Mouse (Mus musculus): ENCODE data around the gene Gid4. TPM values are rescaled to one million over a fixed set of nuclear protein-coding genes. Genes with fewer than 3 reads are reported as not detected.
A peak's percentile ranks its signal among the peaks of the same experiment; 100 is the strongest.

Gid4 gene
- polyA plus RNA-seq, 1 experiment from 2014 or later: 22.2 TPM

DNA sequence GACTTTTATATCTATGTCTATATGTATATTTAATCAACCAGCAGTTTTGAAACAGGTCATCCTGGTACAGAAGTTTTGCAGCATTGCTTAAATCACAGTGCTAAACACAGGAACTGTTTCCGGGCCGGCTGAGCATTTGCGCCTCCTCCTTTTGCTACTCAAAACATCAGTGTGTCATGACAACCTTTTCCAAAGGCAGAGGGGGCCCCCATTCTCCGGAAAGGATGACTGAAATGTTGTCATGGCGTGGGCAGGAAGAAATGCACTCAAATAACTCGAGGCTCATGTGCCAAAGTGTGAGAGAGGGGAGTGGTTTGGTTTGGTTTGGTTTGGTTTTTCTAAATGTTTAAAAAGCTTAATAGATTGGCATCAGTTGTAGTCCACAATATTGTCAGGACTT, 26.0 kb downstream of the Gid4 start:
- 89% methylated on average over 6 of the region's 6 CpGs for WGBS
- no peak overlapping the region for H3K4me3 ChIP-seq (ENCODE audit: low read length)
- ATAC-seq: no peak
- H3K36me3 ChIP-seq (ENCODE audit: control insufficient read depth, insufficient read depth, low read length): peaks cover 18% of the 10 kb centered on the region
- H3K27ac ChIP-seq (ENCODE audit: low read depth, low read length): no peak overlapping the region
- no peaks in the 10 kb centered on the region for H3K4me1 ChIP-seq (ENCODE audit: control insufficient read depth, insufficient read depth, low read depth, low read length)
- no peaks in the 10 kb centered on the region for H3K27me3 ChIP-seq (replicated peaks; ENCODE audit: control insufficient read depth, insufficient read depth, low read length)
- H3K4me2 ChIP-seq (ENCODE audit: low read length): no peak overlapping the region
- no peaks in the 10 kb centered on the region for H3K9me3 ChIP-seq (ENCODE audit: control insufficient read depth, low read length)
- H3K9ac ChIP-seq (ENCODE audit: low read depth, low read length): no peak overlapping the region

DNA sequence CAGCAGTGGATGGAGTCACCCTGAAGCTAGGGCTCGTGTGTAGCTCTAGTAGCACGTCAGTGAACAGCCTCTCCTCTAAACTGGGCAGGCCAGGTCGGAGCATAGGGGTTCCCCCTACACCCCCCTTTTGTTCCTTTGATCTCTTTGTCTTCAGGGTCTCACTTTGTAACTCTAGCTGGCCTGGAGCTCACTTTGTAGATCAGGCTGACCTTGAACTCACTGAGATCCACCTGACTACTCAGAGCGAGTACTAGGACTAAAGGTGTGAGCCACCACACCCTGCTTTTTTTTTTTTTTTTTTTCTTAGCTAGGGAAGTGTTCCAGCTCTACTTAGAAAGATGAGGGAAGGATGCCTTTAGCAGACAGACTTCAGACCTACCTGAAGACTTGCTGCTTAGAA, 27.1 kb downstream of the Gid4 start:
- Histone ChIP-seq H3K4me2 (ENCODE audit: low read length) (no peak overlapping the region), H3K4me1 (ENCODE audit: control insufficient read depth, insufficient read depth, low read depth, low read length) (no peaks in the 10 kb centered on the region), H3K27ac (ENCODE audit: low read depth, low read length) (no peak overlapping the region), H3K36me3 (ENCODE audit: control insufficient read depth, insufficient read depth, low read length) (peaks cover 14% of the 10 kb centered on the region), H3K27me3 (replicated peaks; ENCODE audit: control insufficient read depth, insufficient read depth, low read length) (no peaks in the 10 kb centered on the region), H3K4me3 (ENCODE audit: low read length) (no peak overlapping the region), H3K9me3 (ENCODE audit: control insufficient read depth, low read length) (no peaks in the 10 kb centered on the region), H3K9ac (ENCODE audit: low read depth, low read length) (no peak overlapping the region)
- WGBS: 85% methylated on average over 4 of the region's 4 CpGs
- no peak for ATAC-seq

DNA sequence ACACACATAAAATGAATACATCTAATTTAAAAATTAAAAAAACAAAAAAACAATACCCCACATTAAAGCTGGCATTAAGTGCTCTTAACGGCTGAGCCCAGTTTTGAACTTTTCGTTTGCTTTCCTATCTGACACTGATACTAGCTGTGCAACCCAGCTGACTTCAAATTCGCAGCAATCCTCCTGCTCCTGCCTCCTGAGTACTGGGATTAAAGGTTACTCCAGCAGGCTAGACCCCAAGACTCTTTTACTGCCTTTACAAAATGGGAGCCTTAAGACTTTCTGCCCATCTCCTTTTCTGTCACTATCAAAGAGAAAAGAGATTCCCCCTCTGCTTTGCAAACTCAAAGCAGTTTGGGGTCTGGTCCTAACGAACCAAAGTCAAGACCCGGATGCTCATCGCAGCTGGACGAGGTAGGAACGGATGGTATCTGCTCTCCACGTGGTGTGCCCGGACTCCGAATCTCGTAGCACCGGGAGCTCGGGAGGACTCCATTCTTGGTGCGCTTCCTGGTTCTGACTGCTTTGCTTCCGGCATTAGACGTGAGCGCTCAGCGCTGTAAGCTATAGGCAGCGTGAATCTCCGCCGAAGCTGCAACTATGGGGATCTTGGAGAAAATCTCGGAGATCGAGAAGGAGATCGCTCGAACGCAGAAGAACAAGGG, 37.3 kb downstream of the Gid4 start, which contains the start of gene Drg2:
TSS of gene Drg2 (plus strand) at position 512 of the 665 bp plus-strand sequence.
- Histone ChIP-seq H3K36me3 (ENCODE audit: control insufficient read depth, insufficient read depth, low read length) (peaks cover 5% of the 10 kb centered on the region), H3K4me2 (ENCODE audit: low read length) (peak within 1 kb of the TSS; percentile 91), H3K4me3 (ENCODE audit: low read length) (peak within 1 kb of the TSS; percentile 73), H3K27me3 (replicated peaks; ENCODE audit: control insufficient read depth, insufficient read depth, low read length) (no peaks in the 10 kb centered on the region), H3K4me1 (ENCODE audit: control insufficient read depth, insufficient read depth, low read depth, low read length) (peaks cover 12% of the 10 kb centered on the region), H3K9me3 (ENCODE audit: control insufficient read depth, low read length) (no peaks in the 10 kb centered on the region), H3K27ac (ENCODE audit: low read depth, low read length) (peak within 1 kb of the TSS; percentile 75), H3K9ac (ENCODE audit: low read depth, low read length) (peak within 1 kb of the TSS; percentile 79)
- peak; percentile 93 for ATAC-seq
- WGBS: 6% methylated on average over 27 of the region's 27 CpGs

DNA sequence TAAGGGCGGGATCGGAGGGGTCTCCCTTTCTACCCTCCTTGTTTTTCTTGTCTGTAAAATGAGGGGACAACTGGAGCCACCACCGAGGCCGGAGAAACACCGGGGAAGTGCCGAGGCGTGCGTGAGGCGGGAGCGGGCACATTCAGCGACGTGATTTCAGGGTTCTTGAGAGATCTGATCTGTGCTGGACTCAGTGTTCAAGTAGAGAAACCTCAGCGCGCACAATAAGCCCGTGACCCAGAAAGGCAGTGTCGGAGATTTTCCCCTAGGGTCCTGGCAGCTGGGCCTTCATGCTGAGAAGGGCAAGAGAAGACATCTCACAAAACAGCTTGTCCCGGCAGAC, 37.8 kb downstream of the Gid4 start:
- no peaks in the 10 kb centered on the region for H3K9me3 ChIP-seq (ENCODE audit: control insufficient read depth, low read length)
- H3K36me3 ChIP-seq (ENCODE audit: control insufficient read depth, insufficient read depth, low read length): peaks cover 10% of the 10 kb centered on the region
- peaks cover 12% of the 10 kb centered on the region for H3K4me1 ChIP-seq (ENCODE audit: control insufficient read depth, insufficient read depth, low read depth, low read length)
- peak overlapping the region; percentile 79 for H3K9ac ChIP-seq (ENCODE audit: low read depth, low read length)
- peak overlapping the region; percentile 75 for H3K27ac ChIP-seq (ENCODE audit: low read depth, low read length)
- H3K4me3 ChIP-seq (ENCODE audit: low read length): peak overlapping the region; percentile 73
- no peaks in the 10 kb centered on the region for H3K27me3 ChIP-seq (replicated peaks; ENCODE audit: control insufficient read depth, insufficient read depth, low read length)
- 0% methylated on average over 17 of the region's 17 CpGs for WGBS
- ATAC-seq: peak; percentile 16; the same call in 1 of the 2 replicates
- peak overlapping the region; percentile 91 for H3K4me2 ChIP-seq (ENCODE audit: low read length)

DNA sequence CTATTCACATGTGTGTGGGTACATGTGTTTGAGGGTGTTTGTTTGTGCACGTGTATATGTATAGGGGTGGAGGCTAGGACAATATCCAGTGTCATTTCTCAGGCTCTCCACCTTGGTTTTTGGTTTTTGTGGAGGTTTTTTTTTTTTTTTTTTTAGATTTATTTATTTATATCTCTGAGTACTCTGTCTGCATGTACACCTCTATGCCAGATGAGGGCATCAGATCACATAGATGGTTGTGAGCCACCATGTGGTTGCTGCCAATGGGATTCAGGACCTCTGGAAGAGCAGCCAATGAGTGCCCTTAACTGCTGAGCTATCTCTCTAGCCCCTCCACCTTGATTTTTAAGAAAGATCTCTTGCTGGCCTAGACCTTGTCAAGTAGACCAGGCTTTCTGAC, 41.0 kb downstream of the Gid4 start:
- Histone ChIP-seq H3K9me3 (ENCODE audit: control insufficient read depth, low read length) (no peaks in the 10 kb centered on the region), H3K4me2 (ENCODE audit: low read length) (no peak overlapping the region), H3K9ac (ENCODE audit: low read depth, low read length) (no peak overlapping the region), H3K36me3 (ENCODE audit: control insufficient read depth, insufficient read depth, low read length) (peaks cover 33% of the 10 kb centered on the region), H3K4me1 (ENCODE audit: control insufficient read depth, insufficient read depth, low read depth, low read length) (peaks cover 12% of the 10 kb centered on the region), H3K4me3 (ENCODE audit: low read length) (no peak overlapping the region), H3K27me3 (replicated peaks; ENCODE audit: control insufficient read depth, insufficient read depth, low read length) (no peaks in the 10 kb centered on the region), H3K27ac (ENCODE audit: low read depth, low read length) (no peak overlapping the region)
- no peak for ATAC-seq
- WGBS: 93% methylated on average over 1 of the region's 1 CpGs

DNA sequence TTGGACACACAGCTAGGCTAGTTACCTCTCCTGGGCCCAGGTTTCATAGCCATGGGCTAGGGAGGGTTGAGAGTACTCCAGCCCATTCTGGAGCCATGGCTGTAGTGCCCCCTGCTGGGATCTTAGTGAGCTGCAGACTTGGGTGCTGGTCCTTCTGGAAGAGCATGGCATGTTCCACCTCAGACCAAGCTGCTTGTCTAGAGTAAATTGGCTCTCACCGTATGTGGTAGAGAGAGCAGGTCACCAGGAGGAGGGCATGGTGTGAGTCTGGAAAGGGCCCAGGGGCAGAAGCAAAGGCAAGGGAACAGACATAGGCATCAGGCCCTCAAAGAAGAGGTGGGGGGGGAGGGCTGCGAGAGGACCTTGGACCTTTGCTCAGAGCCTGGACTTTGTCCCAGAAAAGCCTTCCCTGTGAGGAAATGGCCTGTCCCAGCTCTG, 49.0 kb downstream of the Gid4 start:
- Histone ChIP-seq H3K36me3 (ENCODE audit: control insufficient read depth, insufficient read depth, low read length) (peaks cover 66% of the 10 kb centered on the region), H3K27me3 (replicated peaks; ENCODE audit: control insufficient read depth, insufficient read depth, low read length) (no peaks in the 10 kb centered on the region), H3K27ac (ENCODE audit: low read depth, low read length) (no peak overlapping the region), H3K4me1 (ENCODE audit: control insufficient read depth, insufficient read depth, low read depth, low read length) (no peaks in the 10 kb centered on the region), H3K4me3 (ENCODE audit: low read length) (no peak overlapping the region), H3K9ac (ENCODE audit: low read depth, low read length) (no peak overlapping the region), H3K9me3 (ENCODE audit: control insufficient read depth, low read length) (no peaks in the 10 kb centered on the region), H3K4me2 (ENCODE audit: low read length) (no peak overlapping the region)
- no peak for ATAC-seq
- WGBS: 97% methylated on average over 2 of the region's 2 CpGs

DNA sequence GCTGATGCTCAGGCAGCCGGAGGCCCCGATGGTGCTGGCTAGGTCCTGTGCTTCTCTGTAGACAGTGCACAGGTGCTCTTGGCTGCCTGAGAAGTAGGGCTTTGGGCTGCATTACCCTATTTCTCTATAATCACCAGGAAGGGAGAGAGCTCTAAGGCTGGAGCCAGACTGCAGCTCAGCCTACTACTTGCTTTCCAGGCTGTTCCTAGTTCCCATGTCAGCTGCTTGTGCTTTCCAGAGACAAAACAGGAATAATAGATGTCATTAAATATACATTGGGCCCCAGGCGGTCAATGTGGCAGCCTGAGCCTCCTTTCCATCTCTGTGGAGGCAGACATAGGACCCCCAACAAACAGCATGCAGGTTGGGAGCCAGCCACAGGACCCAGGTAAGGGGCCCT, 52.1 kb downstream of the Gid4 start, which contains the start of gene Myo15:
TSS of gene Myo15 (plus strand) at position 301 of the 400 bp plus-strand sequence.
- Histone ChIP-seq H3K9ac (ENCODE audit: low read depth, low read length) (no peak within 1 kb of the TSS), H3K36me3 (ENCODE audit: control insufficient read depth, insufficient read depth, low read length) (peaks cover 45% of the 10 kb centered on the region), H3K4me2 (ENCODE audit: low read length) (no peak within 1 kb of the TSS), H3K27me3 (replicated peaks; ENCODE audit: control insufficient read depth, insufficient read depth, low read length) (no peaks in the 10 kb centered on the region), H3K27ac (ENCODE audit: low read depth, low read length) (no peak within 1 kb of the TSS), H3K4me3 (ENCODE audit: low read length) (no peak within 1 kb of the TSS), H3K9me3 (ENCODE audit: control insufficient read depth, low read length) (no peaks in the 10 kb centered on the region), H3K4me1 (ENCODE audit: control insufficient read depth, insufficient read depth, low read depth, low read length) (no peaks in the 10 kb centered on the region)
- ATAC-seq: no peak
- 81% methylated on average over 3 of the region's 3 CpGs for WGBS

DNA sequence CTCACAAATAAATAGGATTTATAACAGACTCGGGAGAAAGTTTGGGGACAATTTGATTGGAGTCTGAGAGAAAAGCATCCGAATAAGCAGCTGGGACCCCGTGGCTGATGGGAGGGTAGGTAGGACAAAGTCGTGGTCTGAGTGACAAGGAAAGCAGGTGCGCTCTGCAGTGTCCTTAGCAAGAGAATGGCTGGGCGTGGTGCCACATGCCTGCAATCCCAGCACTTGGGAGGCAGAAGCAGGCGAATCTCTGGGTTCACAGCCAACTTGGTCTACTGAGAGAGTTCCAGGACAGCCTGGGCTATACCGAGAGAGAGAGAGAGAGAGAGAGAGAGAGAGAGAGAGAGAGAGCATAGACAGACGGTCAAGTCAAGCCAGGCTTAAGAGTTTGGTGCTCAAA, 53.8 kb downstream of the Gid4 start:
- 81% methylated on average over 9 of the region's 9 CpGs for WGBS

DNA sequence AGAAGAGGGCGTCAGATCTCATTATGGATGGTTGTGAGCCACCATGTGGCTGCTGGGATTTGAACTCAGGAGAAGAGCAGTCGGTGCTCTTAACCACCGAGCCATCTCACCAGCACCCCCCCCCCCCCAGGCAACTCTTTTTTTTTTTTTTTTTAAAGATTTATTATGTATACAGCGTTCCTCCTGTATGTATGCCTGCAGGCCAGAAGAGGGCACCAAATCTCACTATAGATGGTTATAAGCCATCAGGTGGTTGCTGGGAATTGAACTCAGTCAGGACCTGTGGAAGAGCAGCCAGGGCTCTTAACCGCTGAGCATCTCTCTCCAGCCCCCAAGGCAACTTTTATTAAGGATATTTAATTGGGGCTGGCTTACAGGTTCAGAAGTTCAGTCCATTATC, 57.6 kb downstream of the Gid4 start:
- Histone ChIP-seq H3K9ac (ENCODE audit: low read depth, low read length) (no peak overlapping the region), H3K9me3 (ENCODE audit: control insufficient read depth, low read length) (no peaks in the 10 kb centered on the region), H3K4me2 (ENCODE audit: low read length) (no peak overlapping the region), H3K4me1 (ENCODE audit: control insufficient read depth, insufficient read depth, low read depth, low read length) (no peaks in the 10 kb centered on the region), H3K27me3 (replicated peaks; ENCODE audit: control insufficient read depth, insufficient read depth, low read length) (no peaks in the 10 kb centered on the region), H3K27ac (ENCODE audit: low read depth, low read length) (no peak overlapping the region), H3K4me3 (ENCODE audit: low read length) (no peak overlapping the region), H3K36me3 (ENCODE audit: control insufficient read depth, insufficient read depth, low read length) (0 out of 2 replicates have a peak, but pooled peaks cover 4% of the 10 kb centered on the region)
- 85% methylated on average over 4 of the region's 5 CpGs for WGBS
- ATAC-seq: no peak

More for the DNA sequence above, 53.8 kb downstream of the Gid4 start:
- Histone ChIP-seq H3K4me3 (ENCODE audit: low read length) (no peak overlapping the region), H3K36me3 (ENCODE audit: control insufficient read depth, insufficient read depth, low read length) (peaks cover 28% of the 10 kb centered on the region), H3K4me1 (ENCODE audit: control insufficient read depth, insufficient read depth, low read depth, low read length) (no peaks in the 10 kb centered on the region), H3K27me3 (replicated peaks; ENCODE audit: control insufficient read depth, insufficient read depth, low read length) (no peaks in the 10 kb centered on the region), H3K4me2 (ENCODE audit: low read length) (no peak overlapping the region), H3K9me3 (ENCODE audit: control insufficient read depth, low read length) (no peaks in the 10 kb centered on the region), H3K27ac (ENCODE audit: low read depth, low read length) (no peak overlapping the region), H3K9ac (ENCODE audit: low read depth, low read length) (no peak overlapping the region)
- no peak for ATAC-seq
